Mouse (Mus musculus) heart, embryonic 13.5 days (tissue): ENCODE results near the gene Gpha2. TPM values are rescaled to one million over a fixed set of nuclear protein-coding genes. Genes with fewer than 3 reads are reported as not detected.
A peak's percentile ranks its signal among the peaks of the same experiment; 100 is the strongest.

Experiments used
- ATAC-seq: fragments of 200-750 bp; cut with Nextera tagmentation; 2 replicates; pipeline ENCODE4 v1.8.0; 2017; ENCODE audit warnings: moderate TSS enrichment; ENCODE audit not compliant: insufficient number of reproducible peaks, low FRiP score, low TSS enrichment; ENCODE audit errors: extremely low read depth
- H3K27ac ChIP-seq: fragments of 300-500 bp; sonication (generic); replicated peaks from 2 replicates; pipeline ENCODE4 v1.5.1; 2015; ENCODE audit warnings: moderate library complexity, mild to moderate bottlenecking, inconsistent platforms
- H3K27me3 ChIP-seq: fragments of 300-500 bp; sonication (generic); replicated peaks from 2 replicates; pipeline ENCODE4 v1.6.1; 2015; ENCODE audit warnings: mild to moderate bottlenecking, inconsistent platforms
- H3K36me3 ChIP-seq: fragments of 300-500 bp; sonication (generic); 2 replicates; pipeline ENCODE4 v1.6.1; 2015; ENCODE audit warnings: mild to moderate bottlenecking, inconsistent platforms
- H3K4me1 ChIP-seq: fragments of 300-500 bp; sonication (generic); 2 replicates; pipeline ENCODE4 v1.6.1; 2015; ENCODE audit warnings: inconsistent platforms
- H3K4me2 ChIP-seq: fragments of 300-500 bp; sonication (generic); 2 replicates; pipeline ENCODE4 v1.6.1; 2015; ENCODE audit warnings: inconsistent platforms, mild to moderate bottlenecking, moderate library complexity
- H3K4me3 ChIP-seq: fragments of 300-500 bp; sonication (generic); 2 replicates; pipeline ENCODE4 v1.5.1; 2015; ENCODE audit warnings: moderate library complexity, mild to moderate bottlenecking, inconsistent platforms
- H3K9ac ChIP-seq: fragments of 300-500 bp; sonication (generic); 2 replicates; pipeline ENCODE4 v1.6.1; 2015; ENCODE audit warnings: inconsistent platforms, mild to moderate bottlenecking, moderate library complexity
- H3K9me3 ChIP-seq: fragments of 300-500 bp; sonication (generic); 2 replicates; pipeline ENCODE4 v1.6.1; 2016; ENCODE audit warnings: inconsistent platforms
- WGBS: fragments of 180-500 bp; shearing (Covaris S2); methylation state at CpG from one replicate; pipeline ENCODE4 v1.1.7; 2015; ENCODE audit warnings: mixed read lengths; 5-methylcytosine and 5-hydroxymethylcytosine counted together
- microRNA counts: library from miRNA; unstranded; fragments of <30 nt; microRNA quantifications from one replicate; lab custom pipeline; 2016
- microRNA-seq: library from miRNA; unstranded; fragments of <30 nt; microRNA quantifications from one replicate; pipeline ENCODE4, GENCODE M21; 2016
- polyA plus RNA-seq: library from polyadenylated mRNA; unstranded; fragments of >200 nt; fragmentation: Nextera tagmentation; extraction: Ambion mirVana; gene quantifications from 2 replicates; pipeline ENCODE4 v1.2.1, GENCODE M21; 2015

Gene Gpha2
- polyA plus RNA-seq, 1 experiment from 2014 or later = not detected

GRCm38 (mm10) chr19:6273998-6274608, 47.9 kb downstream of the Gpha2 start:
- ATAC-seq = no peak
- H3K27ac ChIP-seq = no peak overlapping the region
- no peak overlapping the region for H3K9ac ChIP-seq
- H3K36me3 ChIP-seq = no peaks in the 10 kb centered on the region
- no peaks in the 10 kb centered on the region for H3K9me3 ChIP-seq
- peaks cover 27% of the 10 kb centered on the region for H3K4me1 ChIP-seq
- H3K27me3 ChIP-seq = peaks cover 14% of the 10 kb centered on the region
- no peak overlapping the region for H3K4me3 ChIP-seq
- H3K4me2 ChIP-seq = no peak overlapping the region
- WGBS = 87% methylated on average over 13 of the region's 13 CpGs

GRCm38 (mm10) chr19:6275740-6276389, 49.7 kb downstream of the Gpha2 start:
- ATAC-seq = no peak
- Histone ChIP-seq H3K4me2 (peak overlapping the region; percentile 92), H3K9me3 (no peaks in the 10 kb centered on the region), H3K27me3 (peaks cover 11% of the 10 kb centered on the region), H3K9ac (peak overlapping the region; percentile 78), H3K4me1 (peaks cover 45% of the 10 kb centered on the region), H3K4me3 (peak overlapping the region; percentile 92), H3K36me3 (peaks cover 10% of the 10 kb centered on the region), H3K27ac (peak overlapping the region; percentile 84)
- WGBS = 9% methylated on average over 15 of the region's 15 CpGs

GRCm38 (mm10) chr19:6276426-6277421, 50.5 kb downstream of the Gpha2 start, which contains the start of gene Ehd1:
Gene Ehd1, plus strand, starts transcription at chr19:6276725.
- H3K27ac ChIP-seq = peak within 1 kb of the TSS; percentile 84
- peak within 1 kb of the TSS; percentile 92 for H3K4me2 ChIP-seq
- WGBS = under 1% methylated on average over 103 of the region's 106 CpGs
- H3K27me3 ChIP-seq = peaks cover 4% of the 10 kb centered on the region; the same call in 1 of the 2 replicates
- peak within 1 kb of the TSS; percentile 96 for H3K9ac ChIP-seq
- H3K4me1 ChIP-seq = peaks cover 53% of the 10 kb centered on the region
- H3K9me3 ChIP-seq = no peaks in the 10 kb centered on the region
- peak; percentile 87 for ATAC-seq
- peaks cover 19% of the 10 kb centered on the region for H3K36me3 ChIP-seq
- peak within 1 kb of the TSS; percentile 92 for H3K4me3 ChIP-seq

MicroRNA genes within 50 kb of the gene (microRNA counts, 519-probe panel; counts per million panel counts)
- 209 counts per million, percentile 61 among the panel's probes with 10 or more counts for microRNA mmu-miR-192 (lab: Ali Mortazavi, UCI)

Small RNA genes lying within 50 kb of the gene (microRNA-seq; reads per million reads assigned to microRNA genes)
- gene Mir192 = 66.3 reads per million, percentile 49 among the genes with 10 or more reads in this experiment
- gene Mir194-2 = 46.7 reads per million, percentile 43 among the genes with 10 or more reads in this experiment

Other genes starting within 250 kb of the Gpha2 start
- gene Slc22a20, start 240.2 kb upstream of the Gpha2 start, polyA plus RNA-seq = not detected in 2 replicates
- gene Capn1, start 210.5 kb upstream of the Gpha2 start, polyA plus RNA-seq = 5.3 and 6.0 TPM in 2 replicates
- 17.6 and 18.6 TPM in 2 replicates for gene Syvn1, start 179.8 kb upstream of the Gpha2 start, polyA plus RNA-seq
- gene Mrpl49, start 168.6 kb upstream of the Gpha2 start, polyA plus RNA-seq = 59.8 and 66.3 TPM in 2 replicates
- gene Fau, start 168.5 kb upstream of the Gpha2 start, polyA plus RNA-seq = 467 and 540 TPM in 2 replicates
- gene Znhit2, start 165.2 kb upstream of the Gpha2 start, polyA plus RNA-seq = 21.1 and 23.1 TPM in 2 replicates
- gene Tm7sf2, start 158.0 kb upstream of the Gpha2 start, polyA plus RNA-seq = 7.8 and 8.0 TPM in 2 replicates
- gene Vps51, start 149.1 kb upstream of the Gpha2 start, polyA plus RNA-seq = 48.1 and 48.4 TPM in 2 replicates
- gene Tmem262, start 146.3 kb upstream of the Gpha2 start, polyA plus RNA-seq = not detected in 2 replicates
- 0.83 and 0.92 TPM in 2 replicates for gene Gm28374, start 144.1 kb upstream of the Gpha2 start, polyA plus RNA-seq
- 50.7 and 53.7 TPM in 2 replicates for gene Zfpl1, start 141.4 kb upstream of the Gpha2 start, polyA plus RNA-seq
- 27.4 and 27.6 TPM in 2 replicates for gene Cdca5, start 141.4 kb upstream of the Gpha2 start, polyA plus RNA-seq
- 0.20 and 0.28 TPM in 2 replicates for gene AC131692.1, start 132.0 kb upstream of the Gpha2 start, polyA plus RNA-seq
- gene Naaladl1, start 120.6 kb upstream of the Gpha2 start, polyA plus RNA-seq = 0.09 and 0.24 TPM in 2 replicates
- 30.8 and 33.0 TPM in 2 replicates for gene Sac3d1, start 107.7 kb upstream of the Gpha2 start, polyA plus RNA-seq
- gene Snx15, start 98.1 kb upstream of the Gpha2 start, polyA plus RNA-seq = 21.0 and 23.9 TPM in 2 replicates
- not detected in 2 replicates for gene Batf2, start 85.4 kb upstream of the Gpha2 start, polyA plus RNA-seq
- 83.0 and 85.6 TPM in 2 replicates for gene Arl2, start 84.8 kb upstream of the Gpha2 start, polyA plus RNA-seq
- not detected in 2 replicates for gene Majin, start 42.0 kb upstream of the Gpha2 start, polyA plus RNA-seq
- gene Ppp2r5b, start 9.5 kb downstream of the Gpha2 start, polyA plus RNA-seq = 20.7 and 21.2 TPM in 2 replicates
- 6.5 and 7.1 TPM in 2 replicates for gene Atg2a, start 15.3 kb downstream of the Gpha2 start, polyA plus RNA-seq
- 70.0 and 72.4 TPM in 2 replicates for gene Ehd1, start 50.3 kb downstream of the Gpha2 start, polyA plus RNA-seq
- 0.45 and 0.60 TPM in 2 replicates for gene Cdc42bpg, start 80.1 kb downstream of the Gpha2 start, polyA plus RNA-seq
- 46.9 and 48.1 TPM in 2 replicates for gene Men1, start 108.6 kb downstream of the Gpha2 start, polyA plus RNA-seq
- gene Map4k2, start 114.8 kb downstream of the Gpha2 start, polyA plus RNA-seq = 12.5 and 13.5 TPM in 2 replicates
- gene Sf1, start 137.3 kb downstream of the Gpha2 start, polyA plus RNA-seq = 89.2 and 89.7 TPM in 2 replicates
- gene Pygm, start 158.0 kb downstream of the Gpha2 start, polyA plus RNA-seq = 203 and 219 TPM in 2 replicates
- 38.4 and 53.6 TPM in 2 replicates for gene Rasgrp2, start 173.0 kb downstream of the Gpha2 start, polyA plus RNA-seq
- gene Nrxn2, start 192.4 kb downstream of the Gpha2 start, polyA plus RNA-seq = 0.52 and 0.70 TPM in 2 replicates